Mouse (Mus musculus): ENCODE measurements around the gene Surf4. TPM values are rescaled to one million over a fixed set of nuclear protein-coding genes. Genes with fewer than 3 reads are reported as not detected.

Gene Surf4
- polyA plus RNA-seq, 1 experiment: 214 TPM

DNA sequence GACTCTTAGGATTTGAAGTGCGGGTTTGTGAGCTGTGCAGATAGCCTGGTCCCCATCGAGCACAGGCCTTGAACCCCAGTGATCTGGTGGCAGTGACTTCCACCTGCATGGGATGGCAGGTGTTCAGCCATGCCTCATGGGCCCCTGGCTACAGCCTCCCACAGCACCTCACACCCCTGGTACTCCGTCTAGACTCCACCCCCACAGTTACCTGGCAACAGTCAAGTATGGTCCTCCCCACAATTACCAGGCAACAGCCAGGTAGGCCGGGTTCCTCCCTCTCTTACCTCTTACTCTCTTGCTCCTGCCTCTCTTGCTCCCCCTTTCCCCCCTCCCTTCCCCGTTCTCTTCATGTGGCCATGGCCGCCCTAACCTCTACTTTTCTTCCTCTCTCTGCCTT lies 63.1 kb downstream of the Surf4 start:
- no peak for DNase-seq
- H3K4me3 ChIP-seq (replicated peaks; ENCODE audit: extremely low read depth, low read depth, low read length): no peak overlapping the region
- TF ChIP-seq CTCF (IDR thresholded peaks at IDR 0.05; ENCODE audit: insufficient read depth, low read length): no peak
- no peak for TF ChIP-seq POLR2A (IDR thresholded peaks at IDR 0.05; ENCODE audit: borderline replicate concordance, extremely low read depth, low read depth, low read length)
- H3K4me1 ChIP-seq (ENCODE audit: control insufficient read depth, insufficient read depth, low read length): no peaks in the 10 kb centered on the region
- 53% methylated on average over 6 of the region's 6 CpGs for WGBS

Other genes with a start within 250 kb of the Surf4 start
- gene Abo, start 68.9 kb downstream of the Surf4 start, polyA plus RNA-seq (2012; rRNA removed): 1.0 TPM in 1 of 2 replicates, not detected in the other
- 6.8 and 10.1 TPM in 2 replicates for gene Surf6, start 31.0 kb downstream of the Surf4 start, polyA plus RNA-seq (2012; rRNA removed)
- 27.6 and 30.9 TPM in 2 replicates for gene Med22, start 23.3 kb downstream of the Surf4 start, polyA plus RNA-seq (2012; rRNA removed)
- gene Rpl7a, start 23.2 kb downstream of the Surf4 start, polyA plus RNA-seq (2012; rRNA removed): 348 and 458 TPM in 2 replicates
- gene Surf2, start 17.6 kb downstream of the Surf4 start, polyA plus RNA-seq (2012; rRNA removed): 18.0 and 21.0 TPM in 2 replicates
- gene Surf1, start 17.4 kb downstream of the Surf4 start, polyA plus RNA-seq (2012; rRNA removed): 65.5 and 68.0 TPM in 2 replicates
- gene Stkld1, start 119 bp upstream of the Surf4 start, polyA plus RNA-seq (2012; rRNA removed): 0.17 and 0.31 TPM in 2 replicates
- gene Rexo4, start 30.5 kb upstream of the Surf4 start, polyA plus RNA-seq (2012; rRNA removed): 16.2 and 20.7 TPM in 2 replicates
- 0.83 and 1.1 TPM in 2 replicates for gene Adamts13, start 39.5 kb upstream of the Surf4 start, polyA plus RNA-seq (2012; rRNA removed)
- 43.7 and 49.2 TPM in 2 replicates for gene Cacfd1, start 76.0 kb upstream of the Surf4 start, polyA plus RNA-seq (2012; rRNA removed)
- 6.2 and 9.5 TPM in 2 replicates for gene Slc2a6, start 94.1 kb upstream of the Surf4 start, polyA plus RNA-seq (2012; rRNA removed)
- gene Mymk, start 138.3 kb upstream of the Surf4 start, polyA plus RNA-seq (2012; rRNA removed): 0.19 and 0.32 TPM in 2 replicates
- 50.7 and 73.0 TPM in 2 replicates for gene Adamtsl2, start 145.5 kb upstream of the Surf4 start, polyA plus RNA-seq (2012; rRNA removed)
- gene Fam163b, start 208.6 kb upstream of the Surf4 start, polyA plus RNA-seq (2012; rRNA removed): 0.03 and 0.04 TPM in 2 replicates
- gene Dbh, start 231.3 kb upstream of the Surf4 start, polyA plus RNA-seq (2012; rRNA removed): 0.17 and 0.18 TPM in 2 replicates